Mouse (Mus musculus): ENCODE measurements around the gene Lrrc36.

GRCm38 (mm10) chr8:105477792-105478191, 64.4 kb downstream of the Lrrc36 start:
- TF ChIP-seq ZNF384 (IDR thresholded peaks at IDR 0.05; ENCODE audit: low read depth, low read length): no peak
- no peak for TF ChIP-seq ZC3H11A (IDR thresholded peaks at IDR 0.05; ENCODE audit: borderline replicate concordance, low read depth, low read length)
- no peak for TF ChIP-seq HCFC1 (IDR thresholded peaks at IDR 0.05; ENCODE audit: borderline replicate concordance, insufficient read depth, low read length)
- no peak for TF ChIP-seq MAFK (IDR thresholded peaks at IDR 0.05; ENCODE audit: insufficient read depth, low read depth, low read length)

All from ES-E14 (cell line).